Mouse (Mus musculus) frontal cortex, postnatal 14 days (tissue): ENCODE results near the gene Gm38393.
A peak's percentile ranks its signal among the peaks of the same experiment; 100 is the strongest.

Experiments
- DNase-seq, 2 experiments: peaks; one replicate each; pipeline ENCODE4 v3.0.0; 2022; ENCODE audit warnings: low spot score in 2 of 2

The Gm38393 gene

GRCm38 (mm10) chr7:60004606-60005330 is at the start of gene Gm38393, which contains the start of gene Snurf:
Gene Gm38393, minus strand, starts transcription at chr7:60005064.
Gene Snurf, minus strand, starts transcription at chr7:60005049.
- DNase-seq: peak; percentile 64 to 67

- peak; percentile 24 to 51 for DNase-seq
These were observed 42.8 kb upstream of the Gm38393 start for GRCm38 (mm10) chr7:60047481-60048201.

- DNase-seq: no peak
These were observed 8.3 kb upstream of the Gm38393 start for GRCm38 (mm10) chr7:60013186-60013585.

DNA sequence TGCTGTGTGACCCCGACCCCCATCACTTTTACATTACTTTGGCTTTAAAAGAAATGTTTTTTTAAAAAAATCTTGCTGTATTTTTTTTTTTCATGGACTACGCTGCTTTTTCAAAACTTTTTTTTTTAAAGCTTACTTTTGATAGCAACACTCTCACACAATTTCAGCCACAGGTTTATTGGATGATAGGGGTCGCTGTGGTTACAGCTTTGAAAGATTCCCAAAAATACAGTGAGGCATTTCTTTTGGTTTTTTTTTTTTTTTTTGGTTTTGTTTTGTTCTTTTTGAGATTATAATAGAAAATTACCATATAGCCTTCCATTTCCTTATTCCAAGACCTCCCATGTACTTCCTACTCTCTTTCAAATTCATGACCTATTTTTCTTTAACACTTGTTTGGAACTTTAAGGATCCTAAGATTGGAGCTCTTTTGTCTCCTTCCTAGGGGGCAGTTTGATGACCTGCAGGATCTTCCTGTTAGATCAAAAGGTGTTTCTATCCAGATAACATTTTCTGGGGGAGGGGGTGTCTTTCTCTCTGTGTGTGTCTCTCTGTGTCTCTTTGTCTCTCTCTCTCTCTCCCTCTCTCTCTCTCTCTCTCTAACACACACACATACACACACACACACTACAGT is 3.0 kb upstream of the Gm38393 start:
- no peak for DNase-seq

- DNase-seq: no peak
These were observed 1.4 kb upstream of the Gm38393 start for GRCm38 (mm10) chr7:60006262-60006661.

DNA sequence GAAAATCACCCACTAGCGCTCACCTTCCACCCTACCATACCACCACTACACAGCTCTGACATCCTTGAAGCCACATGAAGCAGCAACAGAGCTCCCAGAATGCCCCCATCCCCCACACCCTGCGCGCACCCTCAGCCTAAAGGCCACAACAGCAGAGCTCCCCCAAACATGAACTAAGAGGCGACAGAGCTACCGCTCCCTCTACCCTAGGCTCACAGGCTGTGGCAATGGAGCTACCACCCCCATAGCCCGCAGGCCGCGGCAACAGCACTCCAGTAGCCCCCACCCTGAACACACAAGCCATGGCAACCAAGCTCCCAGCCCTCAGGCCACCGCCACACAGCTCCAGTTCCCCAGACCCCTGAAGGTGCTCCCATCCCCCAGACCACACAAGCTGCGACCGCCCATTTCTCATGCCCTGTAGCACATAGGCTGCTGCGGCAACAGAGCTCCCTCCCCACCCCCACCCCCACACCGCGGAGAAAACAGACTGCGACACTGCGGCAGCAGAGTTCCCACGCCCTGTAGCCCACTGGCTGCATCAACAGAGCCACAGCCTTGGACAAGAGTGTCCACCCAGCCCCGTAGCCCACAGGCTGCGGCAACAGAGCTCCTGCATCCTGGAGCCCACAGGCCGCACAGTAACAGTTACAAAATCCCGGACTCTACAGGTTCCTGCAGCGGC is 801 bp downstream of the Gm38393 start:
- DNase-seq: peak; percentile 15 to 28

- DNase-seq: peak; percentile 25 to 51
These were observed 1.6 kb downstream of the Gm38393 start for GRCm38 (mm10) chr7:60003006-60003865.

- DNase-seq: no peak
These were observed 26.2 kb downstream of the Gm38393 start for GRCm38 (mm10) chr7:59978646-59979045.
